Mouse (Mus musculus) retina, embryonic 14.5 days (tissue): ENCODE data around the gene Hnrnpd.

Source experiments
- DNase-seq: peaks from one replicate; pipeline ENCODE4 v3.0.0-alpha.2; 2015; ENCODE audit warnings: low spot score

Hnrnpd gene

DNA sequence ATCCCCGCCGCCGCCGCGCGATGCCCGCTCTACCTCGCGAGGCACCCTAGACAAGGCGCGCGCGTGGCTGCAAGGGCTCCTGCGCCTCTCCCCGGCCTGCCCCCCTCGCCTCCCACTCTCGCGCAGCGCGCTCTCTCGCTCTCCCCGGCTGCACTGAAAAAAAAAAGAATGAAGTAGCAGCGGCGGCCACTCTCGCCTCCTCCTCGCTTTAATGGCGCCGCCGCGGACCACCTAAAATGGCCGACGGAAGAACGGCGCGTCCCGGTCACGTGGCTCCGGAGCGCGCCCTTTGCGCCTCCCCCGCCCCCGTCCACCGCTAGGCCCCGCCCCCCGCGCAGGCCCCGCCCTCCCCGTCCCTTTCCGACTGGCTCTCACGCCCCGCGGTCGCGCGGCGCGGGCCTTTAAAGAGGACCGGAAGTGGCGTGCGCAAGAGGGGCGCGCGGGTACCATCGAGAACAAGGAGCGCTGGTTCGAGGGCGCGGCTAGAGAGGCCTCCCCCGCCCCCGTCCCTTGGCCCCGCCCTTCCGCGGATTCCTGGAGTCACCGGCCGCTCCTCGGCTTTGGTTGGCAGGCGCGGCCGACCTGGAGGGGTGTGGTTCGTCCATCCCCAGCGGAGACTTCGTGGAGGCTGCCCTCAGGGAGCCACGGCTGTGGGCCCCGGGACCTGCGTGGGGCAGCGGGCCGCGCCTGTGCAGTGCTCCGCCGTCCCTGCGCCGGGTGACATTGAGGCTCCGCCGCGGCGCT, at the start of gene Hnrnpd, which contains the start of gene 4930524J08Rik:
Gene Hnrnpd, minus strand, starts transcription at position 240 of the 744 bp plus-strand sequence.
Gene 4930524J08Rik, plus strand, starts transcription at position 363 of the 744 bp plus-strand sequence.
- peak; percentile 98 for DNase-seq

DNA sequence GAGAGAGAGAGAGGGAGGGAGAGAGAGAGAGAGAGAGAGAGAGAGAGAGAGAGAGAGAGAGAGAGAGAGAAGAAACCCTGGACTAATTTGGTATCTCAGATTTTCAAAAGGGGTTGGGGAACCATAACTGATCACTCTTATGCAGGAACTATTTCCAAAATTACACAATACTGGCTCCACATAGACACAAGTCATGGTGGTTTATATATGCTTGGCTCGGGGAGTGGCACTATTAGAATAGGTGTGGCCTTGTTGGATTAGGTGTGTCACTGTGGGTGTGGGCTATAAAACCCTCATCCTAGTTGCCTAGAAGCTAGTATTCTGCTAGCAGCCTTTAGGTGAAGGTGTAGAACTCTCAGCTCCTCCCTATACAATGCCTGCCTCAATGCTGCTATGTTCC, 46.1 kb upstream of the Hnrnpd start:
- DNase-seq, result no peak

DNA sequence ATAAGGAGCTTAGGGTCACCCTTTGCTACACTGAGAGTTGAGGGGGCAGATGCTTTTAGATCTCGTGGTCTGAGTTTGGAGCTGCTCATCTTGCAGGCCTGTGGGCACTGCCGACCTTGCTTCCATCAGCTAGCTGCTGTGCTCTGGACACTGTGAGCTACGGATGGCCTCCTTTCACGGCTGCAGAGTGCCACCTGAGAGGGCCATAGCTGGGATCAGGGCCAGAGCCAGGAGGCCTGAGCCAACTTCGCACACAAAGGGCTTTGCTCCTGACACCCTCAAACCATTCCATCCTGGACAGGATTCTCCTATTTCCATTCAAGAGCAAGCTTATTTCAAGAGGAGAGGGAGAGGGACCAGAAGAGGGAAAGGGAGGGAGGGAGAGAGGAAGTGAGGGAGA, 45.7 kb upstream of the Hnrnpd start:
- no peak for DNase-seq

DNA sequence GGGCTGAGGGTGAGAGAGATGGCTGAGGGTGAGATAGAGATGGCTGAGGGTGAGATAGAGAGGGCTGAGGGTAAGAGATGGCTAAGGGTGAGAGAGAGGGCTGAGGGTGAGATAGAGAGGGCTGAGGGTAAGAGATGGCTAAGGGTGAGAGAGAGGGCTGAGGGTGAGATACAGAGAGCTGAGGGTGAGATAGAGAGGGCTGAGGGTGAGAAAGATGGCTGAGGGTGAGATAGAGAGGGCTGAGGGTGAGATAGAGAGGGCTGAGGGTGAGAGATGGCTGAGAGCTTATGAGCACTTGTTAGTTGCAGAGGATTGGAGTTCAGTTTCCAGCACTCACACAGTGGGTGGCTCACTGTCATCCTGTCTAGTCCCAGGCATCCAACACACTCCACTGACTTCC, 41.4 kb upstream of the Hnrnpd start:
- DNase-seq, result no peak

DNA sequence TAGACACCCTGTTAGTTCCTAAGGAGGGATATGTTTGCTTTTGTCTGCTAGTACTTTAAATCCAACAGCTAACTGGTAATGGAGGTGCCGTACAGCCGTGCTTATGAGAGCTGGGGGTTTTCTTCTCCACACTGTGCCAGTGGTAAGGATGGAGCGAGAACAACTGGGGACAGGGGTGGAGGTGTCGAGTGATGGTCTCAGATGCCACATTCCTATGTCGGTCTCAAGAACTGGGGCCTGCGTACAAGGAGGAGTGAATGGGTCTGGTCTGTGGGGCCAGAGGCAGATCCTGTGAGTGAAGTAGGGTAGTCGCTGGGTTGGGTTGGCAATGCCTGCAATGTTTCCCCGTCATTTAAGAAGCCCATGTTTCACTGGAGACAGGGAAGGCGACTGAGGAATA, 33.9 kb upstream of the Hnrnpd start:
- no peak for DNase-seq

DNA sequence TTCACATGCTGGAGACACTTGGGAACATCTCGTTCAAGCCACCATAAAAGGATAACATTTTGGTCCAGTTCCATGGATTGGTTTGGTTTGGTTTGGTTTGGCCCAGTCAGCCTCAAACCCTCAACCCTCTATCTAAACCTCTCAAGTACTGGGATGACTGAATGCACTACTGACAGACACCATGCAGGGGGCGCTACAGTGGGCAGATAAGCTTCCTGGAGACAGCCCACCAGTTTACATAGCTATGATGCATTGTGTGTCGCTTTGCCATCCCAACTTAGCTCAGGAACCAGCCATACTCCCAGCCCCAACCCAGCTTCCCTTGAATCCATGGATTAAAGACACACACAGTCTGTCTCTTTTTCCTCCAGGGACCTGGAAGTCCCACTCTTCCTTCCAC, 29.7 kb upstream of the Hnrnpd start:
- DNase-seq, result no peak

DNA sequence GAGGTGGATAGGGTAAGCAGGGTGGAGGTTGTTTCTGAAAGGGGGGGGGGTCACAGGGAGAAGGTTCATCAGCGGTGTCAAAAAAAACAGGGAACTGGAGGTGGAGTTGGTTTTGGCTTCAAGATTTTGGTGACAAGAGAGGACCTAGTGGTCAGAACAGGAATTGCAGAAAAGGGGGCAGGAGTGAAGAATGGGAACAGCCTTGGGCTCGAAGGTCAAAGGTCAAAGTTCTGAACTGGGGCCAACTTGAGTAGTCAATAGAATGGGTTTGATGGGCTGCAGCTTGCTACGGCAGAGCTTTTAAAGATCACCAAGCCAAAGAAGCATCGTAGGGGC, 28.3 kb upstream of the Hnrnpd start:
- peak; percentile 32 for DNase-seq

DNA sequence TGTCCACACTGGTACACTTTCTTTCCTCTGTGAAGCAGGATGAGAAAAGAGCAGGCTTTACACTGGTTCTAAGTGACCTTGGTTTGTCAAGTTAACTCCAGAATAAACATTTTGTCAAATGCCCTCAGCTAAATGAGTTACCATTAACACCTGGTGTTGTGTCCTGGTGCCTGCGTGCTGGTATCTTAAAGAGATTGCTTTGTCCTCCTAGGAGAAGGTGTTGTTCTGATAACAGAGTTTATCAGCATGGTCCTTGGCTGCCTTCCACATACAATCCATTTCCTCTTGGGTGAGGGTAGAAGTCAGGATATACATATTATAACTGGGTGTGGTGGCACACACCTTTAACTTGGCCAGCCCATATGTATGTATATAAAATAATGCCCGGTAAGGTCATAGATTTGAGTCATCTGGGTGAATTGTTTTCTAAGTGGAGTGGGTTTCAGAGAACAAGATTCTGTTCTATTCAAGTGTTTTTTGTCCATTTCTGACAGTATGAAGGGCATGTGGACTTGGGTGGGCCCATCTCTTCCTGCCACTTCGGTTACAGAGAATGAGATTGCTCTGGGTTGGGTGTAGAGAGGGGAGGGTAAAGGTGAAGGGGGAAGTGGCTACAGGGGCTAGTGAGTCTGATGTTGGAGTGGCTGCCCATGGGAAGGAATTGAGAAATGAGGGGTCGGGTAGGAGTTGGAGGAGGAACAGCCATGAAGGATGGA, 27.7 kb upstream of the Hnrnpd start:
- no peak for DNase-seq

DNA sequence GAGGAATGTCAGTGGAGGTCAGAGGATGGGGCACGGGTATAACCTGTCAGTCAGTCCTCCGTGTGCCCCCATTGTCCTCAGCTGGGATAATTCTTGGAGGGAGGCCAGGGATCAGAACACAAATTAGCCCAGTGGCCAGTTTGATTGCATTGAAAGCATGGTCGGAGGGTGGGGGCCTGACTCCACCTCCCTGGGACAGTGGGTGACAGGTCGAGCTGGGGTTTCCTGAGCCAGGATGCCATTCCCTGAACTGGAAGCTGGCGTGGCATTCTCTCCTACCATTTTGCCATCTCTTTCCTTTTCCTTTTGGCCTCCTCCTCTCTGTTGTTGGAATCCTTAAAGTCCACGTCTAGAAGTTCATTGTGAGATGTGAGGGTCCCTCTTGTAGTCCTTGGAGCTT, 27.2 kb upstream of the Hnrnpd start:
- no peak for DNase-seq

DNA sequence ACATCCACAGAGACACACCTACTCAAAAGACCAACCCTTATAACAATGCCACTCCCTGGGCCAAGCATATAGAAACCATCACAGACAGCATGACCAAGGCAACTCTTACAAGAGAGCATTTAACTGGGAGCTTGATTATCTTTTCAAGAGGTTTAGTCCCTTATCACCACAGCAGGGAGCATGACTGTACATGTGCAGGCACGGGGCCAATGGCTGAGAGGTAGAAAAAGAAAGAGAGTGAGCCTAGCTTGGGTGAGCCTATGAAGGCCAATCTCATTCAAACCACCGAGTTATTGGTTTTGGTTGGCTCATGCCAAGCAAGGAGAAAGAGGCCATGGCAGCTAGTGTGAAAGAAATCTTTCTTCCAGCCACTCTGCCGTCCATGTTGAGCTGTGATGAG, 26.7 kb upstream of the Hnrnpd start:
- no peak for DNase-seq

DNA sequence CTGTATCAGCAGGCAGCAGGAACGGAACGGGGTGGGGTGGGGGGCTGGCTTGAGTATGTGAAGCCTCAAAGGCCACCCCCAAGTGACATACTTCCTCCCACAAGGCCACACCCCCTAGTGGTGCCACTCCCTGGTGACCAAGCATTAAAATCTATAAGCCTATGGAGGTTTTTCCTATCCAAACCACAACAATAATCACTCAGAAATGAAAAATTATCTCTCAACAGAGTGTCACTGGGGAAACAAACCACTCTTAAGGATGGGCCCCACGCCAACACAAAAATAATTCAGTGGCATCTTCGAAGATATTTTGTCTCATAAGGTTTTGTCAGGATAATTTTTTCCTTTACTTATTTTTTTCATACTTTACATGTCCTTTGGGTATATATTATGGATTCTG, 25.2 kb upstream of the Hnrnpd start:
- DNase-seq, result no peak

DNA sequence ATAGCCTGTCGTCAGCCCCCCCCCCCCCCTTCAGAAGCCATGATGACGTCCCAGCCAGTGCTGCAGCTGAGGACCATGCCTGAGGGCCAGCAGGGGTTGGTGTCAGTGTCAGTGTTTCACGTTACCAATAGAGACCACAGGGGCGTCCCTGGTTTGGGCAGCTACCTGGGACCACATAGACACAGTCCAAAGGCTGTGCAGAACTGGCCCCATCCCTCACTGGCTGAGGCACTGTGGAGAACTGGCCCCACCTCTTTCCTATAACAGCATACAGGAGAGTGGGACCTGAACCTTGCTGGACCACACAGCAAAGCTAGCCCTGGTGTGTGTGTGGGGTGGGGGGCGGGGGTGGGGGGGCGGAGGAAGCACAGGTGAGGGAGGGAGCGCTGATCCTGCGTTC, 21.8 kb upstream of the Hnrnpd start:
- DNase-seq, result no peak

DNA sequence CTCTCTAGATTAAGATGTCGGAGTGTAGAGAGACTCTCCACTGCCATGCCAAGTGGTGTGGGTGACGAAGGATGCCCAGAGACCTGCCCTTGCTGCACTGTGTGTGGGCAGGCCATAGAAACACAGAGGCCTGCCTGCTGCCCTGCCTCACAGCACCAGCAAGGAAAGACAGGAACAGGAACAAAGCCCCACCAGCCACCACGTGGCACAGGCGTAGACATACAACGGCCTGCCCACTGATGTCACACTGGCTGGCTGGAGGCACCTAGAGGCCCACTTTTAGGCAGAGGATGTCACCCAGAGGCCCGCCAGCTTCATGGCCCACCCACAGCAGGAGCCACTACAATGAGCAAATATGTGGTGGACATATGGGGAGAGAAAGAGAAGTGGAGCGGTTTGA, 21.3 kb upstream of the Hnrnpd start:
- DNase-seq, result no peak

DNA sequence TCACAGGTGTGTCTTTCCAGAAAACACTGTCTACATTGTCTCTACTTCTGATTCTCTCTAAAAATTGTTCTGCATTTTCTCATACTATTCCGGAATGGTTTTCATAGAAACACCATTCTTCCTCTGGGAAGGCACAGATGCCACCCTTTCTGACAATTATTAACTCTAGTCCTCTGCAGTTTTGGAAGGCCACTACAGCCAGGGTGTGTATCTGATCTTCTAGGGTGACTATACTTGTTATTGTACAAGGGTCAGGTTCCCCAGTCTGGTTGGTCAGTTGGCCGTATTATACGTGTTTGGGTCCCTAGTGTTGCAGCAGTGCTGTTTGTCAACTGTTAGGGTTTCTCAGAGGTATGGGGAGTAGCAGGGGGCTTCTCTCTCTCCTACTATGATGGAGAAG, 15.9 kb upstream of the Hnrnpd start:
- no peak for DNase-seq

DNA sequence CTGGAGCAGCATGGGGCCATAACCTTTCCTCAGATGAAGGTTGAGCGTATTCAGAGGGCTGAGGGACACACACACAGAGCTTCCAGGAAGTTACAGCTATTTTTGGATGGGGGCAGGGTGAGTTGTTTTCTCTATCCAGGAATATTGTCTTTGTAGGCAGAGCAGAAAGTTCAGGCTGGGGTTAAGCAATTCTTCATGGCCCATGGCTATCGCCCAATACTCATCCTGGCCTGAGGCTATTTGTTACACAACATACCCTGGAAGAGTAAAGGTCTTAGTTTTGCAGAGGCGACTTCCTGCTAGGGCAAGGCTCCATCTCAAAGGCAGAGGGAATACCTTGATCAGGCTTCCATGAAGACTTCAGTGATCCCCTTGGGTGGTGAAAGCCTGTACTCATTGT, 15.4 kb upstream of the Hnrnpd start:
- DNase-seq, result no peak

DNA sequence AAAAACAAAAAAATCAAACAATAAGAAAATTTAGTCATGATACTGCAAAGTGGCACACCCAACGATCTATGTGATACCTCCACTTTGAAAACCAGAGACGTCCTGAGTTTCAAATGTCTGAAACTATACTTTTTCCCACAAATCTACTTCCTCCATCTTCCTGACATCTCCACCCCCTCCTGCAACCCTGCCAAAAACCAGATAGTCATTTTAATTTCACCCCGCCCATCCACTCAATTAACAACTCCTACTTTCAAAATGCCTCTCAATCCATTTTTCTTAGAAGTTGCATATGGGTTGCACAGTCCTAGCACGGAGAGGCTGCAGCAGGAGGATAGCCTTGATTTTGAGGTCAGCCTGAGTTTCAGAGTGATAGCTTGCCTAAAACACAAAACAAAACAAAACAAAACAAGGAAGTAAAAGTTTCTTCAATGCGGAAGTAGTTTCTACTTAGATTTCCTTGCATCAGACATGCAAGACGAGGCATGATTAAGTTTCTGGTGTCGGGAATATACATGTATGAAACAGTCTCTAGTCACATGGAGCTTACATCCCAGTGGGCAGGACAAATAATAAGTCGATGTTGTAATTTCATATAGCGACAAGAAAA, 4.8 kb upstream of the Hnrnpd start:
- DNase-seq, result no peak

DNA sequence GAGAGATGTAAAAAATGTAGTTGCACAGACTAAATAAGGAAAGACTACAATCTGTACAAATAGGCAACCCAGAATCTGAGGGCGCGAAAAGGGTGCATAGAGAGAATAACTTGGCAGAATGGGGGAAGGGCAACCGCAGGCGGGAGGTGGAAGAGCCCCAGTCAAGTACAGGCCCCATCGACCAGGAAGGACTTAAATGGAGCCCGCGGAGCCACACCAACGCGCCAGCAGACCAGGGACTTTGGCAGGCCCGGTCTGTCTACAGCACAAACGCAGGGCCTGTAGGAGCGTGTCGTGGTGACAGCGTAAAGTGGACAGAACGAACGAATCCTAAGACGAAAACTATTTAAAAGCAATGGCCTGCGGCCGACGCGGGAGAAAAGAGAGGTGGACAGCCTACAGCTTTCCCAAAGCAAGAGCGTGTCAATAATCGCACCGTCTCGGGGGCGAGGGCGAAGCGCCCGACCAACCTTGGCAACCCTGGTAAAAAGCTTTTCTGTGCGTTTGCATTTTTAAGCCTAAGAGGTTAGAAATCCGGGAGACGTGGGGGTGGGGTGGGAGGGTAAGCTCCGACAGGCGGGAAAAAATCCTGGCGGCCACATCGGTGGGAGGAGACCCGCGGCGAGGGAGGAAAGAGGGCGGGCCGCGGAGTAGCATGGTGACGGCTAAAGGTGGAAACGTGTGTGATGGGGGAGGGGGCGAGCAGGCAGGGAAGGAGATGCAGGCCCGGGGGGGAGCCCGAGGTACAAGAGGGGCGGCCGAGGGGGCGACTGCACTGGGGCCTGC, 1.0 kb downstream of the Hnrnpd start:
- DNase-seq, result peak; percentile 78

DNA sequence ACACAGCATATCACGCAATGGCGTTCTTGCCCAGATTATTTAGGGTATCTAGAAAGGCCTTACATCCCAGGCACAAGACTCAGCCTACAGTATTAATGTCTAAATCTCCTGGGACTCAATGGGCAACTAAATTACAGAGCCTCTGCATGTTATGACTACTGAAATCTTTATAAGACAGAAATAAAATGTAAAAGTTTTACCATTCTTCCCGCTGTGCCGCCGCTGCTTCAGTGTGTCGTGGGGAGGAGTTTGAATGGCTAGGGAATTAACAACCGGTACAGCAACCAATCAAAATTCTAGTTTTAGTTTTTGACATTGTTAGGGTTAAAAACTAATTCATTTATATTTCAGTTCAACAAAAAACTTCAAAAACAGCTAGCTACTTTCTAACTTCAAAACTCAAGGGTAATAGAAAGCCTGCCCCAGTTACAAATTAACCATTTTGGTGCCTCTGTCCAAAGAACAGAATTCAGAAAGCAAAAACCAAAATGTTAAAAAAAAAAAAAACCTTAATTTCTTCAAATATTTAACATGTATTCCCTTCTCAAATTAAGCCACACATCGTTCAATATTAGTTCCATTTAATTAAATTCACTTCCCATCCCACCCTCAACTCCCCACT, 2.3 kb downstream of the Hnrnpd start:
- peak; percentile 38 for DNase-seq

DNA sequence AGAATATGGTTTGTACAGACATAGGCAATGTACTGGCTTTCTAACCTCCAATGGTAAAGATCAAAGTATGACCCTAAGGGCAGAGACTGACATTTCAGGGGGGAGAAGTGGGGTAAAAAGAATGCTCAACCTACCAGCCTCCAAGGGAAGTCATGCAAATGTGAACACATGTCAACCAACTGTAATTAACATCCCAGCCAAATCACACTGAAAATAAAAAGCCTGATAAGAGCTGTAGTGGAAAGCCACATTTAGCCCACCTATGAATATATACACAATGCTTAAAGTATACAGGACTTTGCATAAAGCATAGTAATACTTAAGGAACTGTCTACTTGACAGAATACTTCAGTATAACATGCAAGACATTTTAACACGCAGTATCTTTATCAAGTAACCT, 3.0 kb downstream of the Hnrnpd start:
- DNase-seq, result no peak

DNA sequence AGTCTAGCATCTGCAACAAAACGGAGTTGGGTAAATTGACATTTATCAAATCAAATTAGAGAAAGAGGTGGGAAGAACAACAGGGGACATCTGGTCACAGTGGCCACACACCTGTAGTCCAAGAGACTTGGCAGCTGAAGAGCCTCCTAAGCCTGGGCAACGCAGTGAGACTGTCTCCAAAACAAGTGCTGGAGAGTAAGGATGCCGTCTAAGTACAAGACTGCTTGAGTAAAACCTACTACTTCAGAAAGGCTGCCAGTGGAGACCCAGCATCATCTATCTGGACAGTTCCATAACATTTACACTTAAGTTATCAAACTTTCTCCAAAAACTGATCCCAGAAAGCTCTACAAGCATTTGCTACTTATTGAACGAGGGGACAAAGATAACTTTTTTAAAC, 3.7 kb downstream of the Hnrnpd start:
- DNase-seq, result no peak

DNA sequence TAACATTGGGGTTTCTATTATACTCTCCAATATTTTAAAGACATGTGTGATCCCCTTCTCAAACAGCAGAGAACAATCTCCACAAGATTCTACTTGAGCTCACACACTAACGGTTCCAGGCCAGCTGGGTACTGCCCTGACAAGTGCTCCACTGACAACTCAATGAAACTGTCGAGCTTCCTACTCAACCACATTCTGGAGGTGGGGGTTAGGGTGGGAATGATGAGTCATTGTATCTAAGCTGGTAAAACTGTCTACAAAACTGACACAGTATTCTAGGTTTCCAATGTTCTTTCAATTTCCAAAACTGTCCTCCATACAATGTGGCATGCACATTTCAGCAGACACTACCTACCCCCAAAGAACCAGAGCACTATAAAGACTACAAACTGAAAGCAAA, 4.8 kb downstream of the Hnrnpd start:
- DNase-seq, result no peak

DNA sequence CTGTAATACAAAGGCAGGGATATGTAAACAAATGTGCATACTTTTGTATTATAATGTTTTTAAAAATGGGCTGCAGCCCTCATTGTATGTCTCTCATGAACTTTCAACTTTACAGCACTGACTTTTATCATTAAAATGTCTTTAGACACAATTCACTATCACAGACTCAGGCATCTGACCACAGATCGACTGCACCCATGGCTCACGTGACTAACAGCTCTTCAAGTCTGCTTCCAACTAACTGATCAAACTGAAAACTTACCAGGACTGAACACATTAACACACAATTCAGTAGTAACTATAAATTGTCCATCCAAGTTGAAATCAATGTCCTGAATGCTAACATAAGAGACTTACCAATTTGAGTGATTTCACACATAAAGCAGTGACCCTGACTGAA, 18.8 kb downstream of the Hnrnpd start:
- no peak for DNase-seq
